ENCODE assay signal across 19 mouse cellular contexts in genomic region chr3:84541881-84542280, GRCm38 (mm10). TPM values are rescaled to one million over a fixed set of nuclear protein-coding genes. Genes with fewer than 3 reads are reported as not detected.
DNase-seq lines count a peak whose midpoint lies in the region.
"Had no signal": no experiment of that assay in that cellular context is flagged by ENCODE, and none has a peak within 500 bp of the region (broad histone marks: within the 10 kb centered on the region; RNA-seq: fewer than 3 reads in every experiment).

No protein-coding gene starts in this region.

- H3K27ac ChIP-seq in heart, embryonic 10.5 days, result no peak overlapping the region
- H3K27ac ChIP-seq: gastrocnemius, adult 2 months; heart, embryonic 13.5 days; hindbrain, embryonic 12.5 days; hindbrain, embryonic 15.5 days had no signal

- peak; percentile 9 for DNase-seq in kidney, adult 9 months
- no peak for DNase-seq in kidney, postnatal 36 days
- DNase-seq in adrenal gland, adult 8-10 months, result peak; percentile 56
- DNase-seq in adrenal gland, postnatal 25 days, result peak; percentile 52
- DNase-seq in heart, postnatal 36 days, result no peak
- DNase-seq in heart, embryonic 10.5 days (ENCODE audit: low spot score), result no peak
- DNase-seq: heart, adult 11 months had no signal

- intact Hi-C loops in heart, postnatal 36 days (cut with DNase I), result loop anchor here (1.0 to 5.0 kb wide), 3 partner anchors 190 to 365 kb away; no protein-coding TSS in a partner anchor

- H3K9me3 ChIP-seq in heart, embryonic 10.5 days, result no peaks in the 10 kb centered on the region
- H3K9me3 ChIP-seq: heart, embryonic 13.5 days; hindbrain, embryonic 12.5 days; hindbrain, embryonic 15.5 days had no signal

- H3K36me3 ChIP-seq in heart, embryonic 10.5 days, result no peaks in the 10 kb centered on the region
- H3K36me3 ChIP-seq: hindbrain, embryonic 12.5 days; hindbrain, embryonic 15.5 days had no signal

- no peak overlapping the region for H3K4me3 ChIP-seq in heart, embryonic 10.5 days
- H3K4me3 ChIP-seq: gastrocnemius, adult 2 months; heart, embryonic 13.5 days; hindbrain, embryonic 12.5 days; hindbrain, embryonic 15.5 days had no signal

- 95% methylated on average over 1 of the region's 1 CpGs for WGBS in heart, embryonic 10.5 days

- no peaks in the 10 kb centered on the region for H3K27me3 ChIP-seq in heart, embryonic 10.5 days (ENCODE audit: insufficient read depth, poor library complexity, severe bottlenecking)
- H3K27me3 ChIP-seq: heart, embryonic 13.5 days; hindbrain, embryonic 12.5 days; hindbrain, embryonic 15.5 days had no signal

- H3K4me1 ChIP-seq in heart, embryonic 10.5 days, result no peaks in the 10 kb centered on the region
- H3K4me1 ChIP-seq: hindbrain, embryonic 12.5 days; hindbrain, embryonic 15.5 days had no signal

RNA-seq across cellular contexts. Expression of gene Arfip1, which starts 40.5 kb away (rescaled TPM):
- 10 to 100 TPM; 47.6 to 58.3 (median 54.6) TPM for total RNA-seq in adrenal gland, adult 8-10 months (2022)
- 48.2 and 58.0 TPM in 2 replicates for total RNA-seq in adrenal gland, postnatal 25 days (2021)
- 10 to 100 TPM; 13.8 to 19.5 TPM for total RNA-seq in heart, postnatal 36 days (2021)
- 38.3 and 44.4 TPM in 2 replicates for polyA plus RNA-seq in heart, embryonic 10.5 days (2016; fragmentation: Nextera tagmentation; extraction: Ambion mirVana)

RNA-seq across cellular contexts. Expression of gene Tigd4, which starts 51.5 kb away (rescaled TPM):
- under 1 TPM in 2 of 4 experiments, not detected in 2; 0.06 to 0.18 TPM for total RNA-seq in adrenal gland, adult 8-10 months (2022)
- 0.18 TPM in 1 of 2 replicates, not detected in the other for total RNA-seq in adrenal gland, postnatal 25 days (2021)
- total RNA-seq in heart, postnatal 36 days (2021), result under 1 TPM in 1 of 2 experiments, not detected in 1; 0.08 TPM
- polyA plus RNA-seq in heart, embryonic 10.5 days (2016; fragmentation: Nextera tagmentation; extraction: Ambion mirVana), result not detected in 2 replicates
- total RNA-seq: forebrain, postnatal 0 days; hematopoietic stem cell, adult 5-6 weeks; MEL had no signal
- polyA plus RNA-seq: forebrain, embryonic 11.5 days; forebrain, embryonic 14.5 days; forebrain, postnatal 0 days; hindbrain, embryonic 12.5 days; hindbrain, embryonic 15.5 days; intestine, embryonic 14.5 days; intestine, postnatal 0 days; kidney, adult 2 months had no signal

Comparison
In these comparisons a context has a peak if more than half of its experiments do, and no peak if none do; other contexts are left out.
1. DNase-seq: peak in kidney, adult 9 months (single experiment), adrenal gland, adult 8-10 months (single experiment) and adrenal gland, postnatal 25 days (single experiment); none in kidney, postnatal 36 days (0 of 2), heart, postnatal 36 days (0 of 2) and heart, embryonic 10.5 days (single experiment).